Mouse (Mus musculus) testis, adult 10 weeks (tissue): ENCODE measurements around the gene Il18bp. TPM values are rescaled to one million over a fixed set of nuclear protein-coding genes. Genes with fewer than 3 reads are reported as not detected.

Experiments used
- polyA plus RNA-seq: library from polyadenylated mRNA; stranded (reverse); fragments of 350-450 nt; fragmentation: Illumina TruSeq; extraction: RNeasy Lipid Tissue Mini Kit (QIAGEN cat#74804); gene quantifications from one replicate; pipeline ENCODE4 v1.2.3, GENCODE M21; 2014; ENCODE audit warnings: low read depth, low replicate concordance

Il18bp gene
- polyA plus RNA-seq, result 3.4 TPM

GRCm38 (mm10) chr7:102018590-102018989 is at the start of gene Il18bp:
Gene Il18bp (minus strand): TSS chr7:102018690.

GRCm38 (mm10) chr7:102065046-102065891 is 46.8 kb upstream of the Il18bp start, which contains the start of the genes Rnf121, Xndc1 and Xntrpc:
Gene Rnf121 (minus strand): TSS chr7:102065469.
Gene Xndc1 (plus strand): TSS chr7:102065511.
Gene Xntrpc (plus strand): TSS chr7:102065713.

Other genes with a start within 250 kb of the Il18bp start
- gene Phox2a, start 200.4 kb downstream of the Il18bp start, polyA plus RNA-seq, result not detected
- 12.1 TPM for gene Inppl1, start 180.5 kb downstream of the Il18bp start, polyA plus RNA-seq
- gene Folr2, start 161.5 kb downstream of the Il18bp start, polyA plus RNA-seq, result 1.6 TPM
- 33.6 TPM for gene Anapc15, start 155.0 kb downstream of the Il18bp start, polyA plus RNA-seq
- gene Folr1, start 147.9 kb downstream of the Il18bp start, polyA plus RNA-seq, result 6.4 TPM
- 4.8 TPM for gene Lamtor1, start 112.8 kb downstream of the Il18bp start, polyA plus RNA-seq
- gene Tomt, start 112.3 kb downstream of the Il18bp start, polyA plus RNA-seq, result 0.32 TPM
- gene Lrrc51, start 84.8 kb downstream of the Il18bp start, polyA plus RNA-seq, result 252 TPM
- gene Numa1, start 84.6 kb downstream of the Il18bp start, polyA plus RNA-seq, result 28.6 TPM
- 11.2 TPM for gene Rnf121, start 46.8 kb upstream of the Il18bp start, polyA plus RNA-seq
- 21.1 TPM for gene Xndc1, start 46.8 kb upstream of the Il18bp start, polyA plus RNA-seq
- 0.10 TPM for gene Xntrpc, start 47.0 kb upstream of the Il18bp start, polyA plus RNA-seq
- not detected for gene Trpc2, start 64.4 kb upstream of the Il18bp start, polyA plus RNA-seq
- 1.9 TPM for gene Art1, start 83.1 kb upstream of the Il18bp start, polyA plus RNA-seq
- 3.3 TPM for gene Art5, start 90.8 kb upstream of the Il18bp start, polyA plus RNA-seq
- not detected for gene Chrna10, start 98.1 kb upstream of the Il18bp start, polyA plus RNA-seq
- gene Nup98, start 191.5 kb upstream of the Il18bp start, polyA plus RNA-seq, result 392 TPM
- 56.3 TPM for gene Pgap2, start 191.5 kb upstream of the Il18bp start, polyA plus RNA-seq
- gene Rhog, start 237.4 kb upstream of the Il18bp start, polyA plus RNA-seq, result 0.99 TPM
- 32.9 TPM for gene Stim1, start 249.1 kb upstream of the Il18bp start, polyA plus RNA-seq